Mouse (Mus musculus) hindbrain, embryonic 11.5 days (tissue): ENCODE measurements around the gene Pik3cb. TPM values are rescaled to one million over a fixed set of nuclear protein-coding genes. Genes with fewer than 3 reads are reported as not detected.
A peak's percentile ranks its signal among the peaks of the same experiment; 100 is the strongest.

Source experiments
- ATAC-seq: fragments of 200-750 bp; cut with Nextera tagmentation; 2 replicates; pipeline ENCODE4 v1.8.0; 2017; ENCODE audit warnings: mild to moderate bottlenecking, moderate TSS enrichment, moderate library complexity; ENCODE audit not compliant: low FRiP score
- DNase-seq: peaks from one replicate; pipeline ENCODE4 v3.0.0-alpha.2; 2015; ENCODE audit warnings: low spot score
- H3K27ac ChIP-seq: fragments of 300-500 bp; sonication (generic); 2 replicates; pipeline ENCODE4 v1.5.1; 2014; ENCODE audit warnings: mild to moderate bottlenecking, low read depth, low read length
- H3K27me3 ChIP-seq: fragments of 300-500 bp; sonication (generic); 2 replicates; pipeline ENCODE4 v1.6.1; 2014; ENCODE audit warnings: mild to moderate bottlenecking, low read length, moderate library complexity, mixed read lengths; ENCODE audit not compliant: control insufficient read depth, insufficient read depth
- H3K36me3 ChIP-seq: fragments of 300-500 bp; sonication (generic); 2 replicates; pipeline ENCODE4 v1.6.1; 2014; ENCODE audit warnings: mild to moderate bottlenecking, low read length, moderate library complexity, mixed read lengths; ENCODE audit not compliant: control insufficient read depth, insufficient read depth
- H3K4me1 ChIP-seq: fragments of 300-500 bp; sonication (generic); replicated peaks from 2 replicates; pipeline ENCODE4 v1.6.1; 2014; ENCODE audit warnings: low read length, mixed read lengths; ENCODE audit not compliant: control insufficient read depth, insufficient read depth
- H3K4me2 ChIP-seq: fragments of 300-500 bp; sonication (generic); replicated peaks from 2 replicates; pipeline ENCODE4 v1.6.1; 2014; ENCODE audit warnings: mild to moderate bottlenecking, low read depth, low read length
- H3K4me3 ChIP-seq: fragments of 300-500 bp; sonication (generic); 2 replicates; pipeline ENCODE4 v1.5.1; 2014; ENCODE audit warnings: low read depth, low read length
- H3K9ac ChIP-seq: fragments of 300-500 bp; sonication (generic); 2 replicates; pipeline ENCODE4 v1.6.1; 2014; ENCODE audit warnings: low read depth, low read length
- H3K9me3 ChIP-seq: fragments of 300-500 bp; sonication (generic); 2 replicates; pipeline ENCODE4 v1.6.1; 2016; ENCODE audit warnings: low read length; ENCODE audit not compliant: control insufficient read depth
- WGBS: fragments of 180-500 bp; shearing (Covaris S2); extraction: QIAGEN DNeasy Blood & Tissue Kit; methylation state at CpG from one replicate; pipeline ENCODE4 v1.1.7; 2014; 5-methylcytosine and 5-hydroxymethylcytosine counted together
- polyA plus RNA-seq: library from polyadenylated mRNA; unstranded; fragments of >200 nt; fragmentation: Nextera tagmentation; extraction: Ambion mirVana; gene quantifications from 2 replicates; pipeline ENCODE4 v1.2.1, GENCODE M21; 2014

The Pik3cb gene
- 1.5 and 2.2 TPM in 2 replicates for polyA plus RNA-seq

DNA sequence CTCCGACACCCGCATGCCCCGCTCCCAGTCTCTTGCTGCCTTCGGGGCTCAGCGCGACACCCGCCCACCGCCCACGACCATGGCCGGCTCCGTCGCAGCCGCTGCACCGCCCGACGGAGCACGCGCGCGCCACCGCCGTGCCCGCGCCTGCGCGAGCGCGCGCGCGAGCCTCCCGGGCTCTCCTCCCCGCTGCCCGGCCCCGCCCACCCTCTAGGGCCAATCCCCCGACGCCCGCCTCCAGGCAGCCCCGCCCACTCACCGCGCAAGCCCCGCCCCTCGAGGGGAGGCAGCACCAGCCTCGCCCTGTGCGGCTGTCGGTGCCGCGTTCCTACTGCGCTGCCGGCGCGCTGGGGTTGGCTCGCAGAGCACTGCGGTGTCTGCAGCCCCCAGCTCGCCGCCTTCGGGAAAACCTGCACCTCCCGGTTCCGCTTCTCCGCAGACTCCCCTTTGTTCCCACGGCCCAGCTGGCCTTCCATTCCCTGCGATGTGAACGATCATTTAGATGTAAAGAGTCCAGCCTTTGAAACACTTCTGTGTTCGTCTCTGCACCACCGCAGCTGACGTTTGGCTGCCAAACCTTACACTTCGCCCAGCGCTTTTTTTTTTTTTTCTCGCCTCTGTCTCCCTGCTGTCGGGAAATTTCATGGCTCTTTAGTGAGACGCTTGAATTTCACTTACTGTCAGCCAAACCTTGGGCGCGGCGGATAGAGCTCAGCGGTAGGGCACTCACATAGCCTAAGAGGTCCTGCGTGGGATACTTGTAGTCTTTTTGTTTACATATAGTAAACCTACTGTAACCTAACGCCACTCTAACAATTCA is at the start of gene Pik3cb:
TSS of gene Pik3cb (minus strand) at position 559 of the 820 bp plus-strand sequence.
- WGBS = under 1% methylated on average over 40 of the region's 77 CpGs
- Histone ChIP-seq H3K36me3 (no peaks in the 10 kb centered on the region), H3K27me3 (no peaks in the 10 kb centered on the region), H3K4me2 (peak within 1 kb of the TSS; percentile 63), H3K4me3 (peak within 1 kb of the TSS; percentile 75), H3K27ac (peak within 1 kb of the TSS; percentile 84), H3K9ac (peak within 1 kb of the TSS; percentile 74), H3K4me1 (no peaks in the 10 kb centered on the region), H3K9me3 (no peaks in the 10 kb centered on the region)
- ATAC-seq = peak; percentile 95
- DNase-seq = peak; percentile 97

DNA sequence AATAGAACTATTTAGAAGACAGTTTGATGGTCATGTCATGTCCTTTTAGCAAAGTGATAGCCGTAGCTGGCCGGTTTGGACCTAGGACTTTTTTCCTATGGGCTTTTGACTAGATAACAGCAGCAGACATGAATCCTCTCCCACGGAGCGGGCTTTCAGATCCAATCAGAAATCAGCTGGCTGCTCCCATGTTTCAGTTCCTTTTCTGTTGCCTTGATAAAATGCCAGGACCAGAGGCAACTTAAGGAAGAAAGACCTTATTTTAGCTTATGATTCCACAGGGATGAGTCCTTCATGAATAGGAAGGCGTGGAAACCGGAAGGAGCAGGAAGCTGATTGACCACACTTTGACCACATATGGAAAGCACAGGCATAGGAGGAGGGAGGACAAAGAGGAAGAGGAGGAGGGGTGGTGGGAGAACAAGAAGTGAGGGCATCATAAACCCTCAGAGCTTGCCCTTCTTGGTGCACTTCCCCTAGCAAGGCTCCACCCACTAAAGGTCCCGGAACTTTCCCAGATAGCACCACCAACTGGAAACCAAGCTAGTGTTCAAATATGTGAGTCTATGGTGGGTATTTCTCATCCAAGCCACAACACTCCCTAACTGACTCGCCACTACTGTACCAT is 42.7 kb upstream of the Pik3cb start:
- H3K4me2 ChIP-seq = no peak overlapping the region
- no peak overlapping the region for H3K27ac ChIP-seq
- no peak overlapping the region for H3K4me3 ChIP-seq
- no peaks in the 10 kb centered on the region for H3K27me3 ChIP-seq
- H3K9ac ChIP-seq = no peak overlapping the region
- DNase-seq (no peak), ATAC-seq (no peak)
- 91% methylated on average over 8 of the region's 8 CpGs for WGBS
- H3K4me1 ChIP-seq = no peaks in the 10 kb centered on the region
- no peaks in the 10 kb centered on the region for H3K36me3 ChIP-seq
- no peaks in the 10 kb centered on the region for H3K9me3 ChIP-seq

DNA sequence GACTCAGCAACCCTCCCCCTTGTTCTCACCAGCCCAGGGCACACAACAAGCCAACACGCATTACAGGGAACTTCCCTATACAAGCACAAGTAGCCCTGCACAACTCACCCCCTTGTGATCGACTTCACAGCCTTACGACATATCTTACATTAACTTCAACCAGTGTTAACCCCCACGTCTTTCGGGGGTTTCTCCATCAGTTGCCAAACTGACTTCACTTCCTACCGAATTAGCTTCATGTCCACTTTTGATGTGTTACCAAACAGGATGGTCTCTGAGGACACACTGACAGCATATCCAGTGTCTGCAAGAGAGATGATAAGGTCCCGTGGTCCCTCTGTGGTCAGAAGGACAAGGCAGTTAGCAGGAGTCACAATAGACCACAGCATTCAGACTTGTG is 41.7 kb upstream of the Pik3cb start:
- Histone ChIP-seq H3K4me2 (no peak overlapping the region), H3K27me3 (no peaks in the 10 kb centered on the region), H3K36me3 (no peaks in the 10 kb centered on the region), H3K9me3 (no peaks in the 10 kb centered on the region), H3K27ac (no peak overlapping the region), H3K4me3 (no peak overlapping the region), H3K9ac (no peak overlapping the region), H3K4me1 (no peaks in the 10 kb centered on the region)
- no peak for DNase-seq
- WGBS = 95% methylated on average over 7 of the region's 7 CpGs
- no peak for ATAC-seq

DNA sequence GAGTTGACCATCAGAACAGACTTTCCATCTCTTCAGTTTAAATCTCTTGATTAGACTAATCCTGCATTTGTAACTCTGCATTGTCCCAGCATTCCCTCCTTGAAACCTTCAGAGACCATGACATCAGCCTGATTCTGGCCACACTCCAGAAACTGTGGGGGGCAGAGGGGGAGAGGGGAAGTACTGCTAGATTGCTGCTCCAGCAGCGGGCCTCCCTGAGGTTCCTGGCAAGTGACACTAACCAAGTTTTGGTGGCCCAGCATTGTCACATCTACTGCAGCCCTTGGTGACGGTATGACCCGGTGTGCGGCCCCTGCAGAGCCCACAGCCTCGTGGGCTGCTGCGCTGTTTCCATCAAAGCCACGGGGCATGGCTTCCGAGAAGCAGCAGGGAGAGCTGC is 39.9 kb upstream of the Pik3cb start:
- Histone ChIP-seq H3K27ac (no peak overlapping the region), H3K4me2 (no peak overlapping the region), H3K27me3 (no peaks in the 10 kb centered on the region), H3K9ac (no peak overlapping the region), H3K4me1 (no peaks in the 10 kb centered on the region), H3K36me3 (no peaks in the 10 kb centered on the region), H3K9me3 (no peaks in the 10 kb centered on the region), H3K4me3 (no peak overlapping the region)
- ATAC-seq (no peak), DNase-seq (no peak)
- 71% methylated on average over 8 of the region's 8 CpGs for WGBS

DNA sequence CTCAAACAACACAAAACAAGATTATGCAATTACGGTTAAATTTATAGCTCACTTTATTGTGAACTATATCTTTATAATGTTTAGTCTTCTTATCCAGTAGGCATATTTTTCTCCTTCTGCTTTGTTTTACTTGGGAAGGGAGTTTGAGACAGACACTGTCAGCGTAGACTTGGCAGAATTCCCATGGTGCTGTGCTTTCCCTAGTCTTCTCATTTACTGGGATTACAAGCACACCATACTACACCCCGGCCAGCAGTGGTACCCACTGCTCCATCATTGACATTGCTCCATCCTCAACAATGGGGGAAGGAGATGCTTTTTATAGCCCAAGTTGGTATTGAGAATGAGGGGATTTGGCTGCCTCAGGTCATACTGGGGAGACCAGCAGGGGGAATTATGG is 38.3 kb upstream of the Pik3cb start:
- Histone ChIP-seq H3K27me3 (no peaks in the 10 kb centered on the region), H3K36me3 (no peaks in the 10 kb centered on the region), H3K4me2 (no peak overlapping the region), H3K4me3 (no peak overlapping the region), H3K9me3 (no peaks in the 10 kb centered on the region), H3K4me1 (no peaks in the 10 kb centered on the region), H3K27ac (no peak overlapping the region), H3K9ac (no peak overlapping the region)
- no peak for DNase-seq
- ATAC-seq = no peak
- WGBS = 89% methylated on average over 3 of the region's 3 CpGs

DNA sequence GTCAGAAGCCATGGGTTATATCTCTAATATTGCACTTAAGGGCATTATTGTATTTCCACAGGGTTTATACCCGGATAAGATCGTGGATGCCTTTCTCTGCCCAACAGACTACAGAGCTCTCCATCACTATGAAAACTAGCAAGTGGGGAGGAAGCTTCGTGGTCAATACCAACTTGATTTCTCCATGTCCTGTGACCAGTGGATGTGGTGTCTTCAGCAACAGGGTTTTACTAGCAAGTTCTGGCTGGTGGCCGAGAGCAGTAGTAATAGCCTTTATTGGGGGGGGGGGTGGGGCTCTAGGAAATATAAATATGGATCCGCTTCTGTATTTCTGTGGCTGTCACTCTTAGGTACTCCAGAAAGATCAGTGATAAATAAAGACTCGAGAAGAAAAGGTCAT is 35.4 kb upstream of the Pik3cb start:
- Histone ChIP-seq H3K4me2 (no peak overlapping the region), H3K27me3 (no peaks in the 10 kb centered on the region), H3K4me3 (no peak overlapping the region), H3K9ac (no peak overlapping the region), H3K27ac (no peak overlapping the region), H3K4me1 (no peaks in the 10 kb centered on the region), H3K9me3 (no peaks in the 10 kb centered on the region), H3K36me3 (no peaks in the 10 kb centered on the region)
- ATAC-seq (no peak), DNase-seq (no peak)
- 88% methylated on average over 6 of the region's 6 CpGs for WGBS

DNA sequence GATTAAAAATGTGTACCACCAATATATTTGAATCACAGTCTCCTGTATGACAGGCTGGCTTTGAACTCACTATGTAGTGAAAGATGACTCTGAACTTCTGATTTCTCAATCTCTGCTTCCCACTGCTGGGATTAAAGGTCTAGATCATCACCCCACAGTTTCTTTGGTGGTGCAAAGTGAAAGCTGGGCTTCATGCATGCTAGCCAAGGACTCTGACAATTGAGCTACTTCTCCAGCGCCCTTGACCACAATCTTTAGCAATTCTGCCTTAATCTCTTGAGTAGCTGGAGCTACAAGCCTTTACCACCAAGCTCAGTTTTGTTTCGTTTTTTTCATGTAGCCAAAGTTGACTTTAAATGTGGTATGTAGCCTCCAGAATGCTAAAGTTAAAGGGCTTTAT is 32.4 kb upstream of the Pik3cb start:
- DNase-seq (no peak), ATAC-seq (no peak)
- no peak overlapping the region for H3K9ac ChIP-seq
- no peaks in the 10 kb centered on the region for H3K4me1 ChIP-seq
- 74% methylated on average over 2 of the region's 2 CpGs for WGBS
- H3K27me3 ChIP-seq = no peaks in the 10 kb centered on the region
- H3K36me3 ChIP-seq = no peaks in the 10 kb centered on the region
- no peak overlapping the region for H3K27ac ChIP-seq
- H3K9me3 ChIP-seq = no peaks in the 10 kb centered on the region
- no peak overlapping the region for H3K4me2 ChIP-seq
- H3K4me3 ChIP-seq = no peak overlapping the region

DNA sequence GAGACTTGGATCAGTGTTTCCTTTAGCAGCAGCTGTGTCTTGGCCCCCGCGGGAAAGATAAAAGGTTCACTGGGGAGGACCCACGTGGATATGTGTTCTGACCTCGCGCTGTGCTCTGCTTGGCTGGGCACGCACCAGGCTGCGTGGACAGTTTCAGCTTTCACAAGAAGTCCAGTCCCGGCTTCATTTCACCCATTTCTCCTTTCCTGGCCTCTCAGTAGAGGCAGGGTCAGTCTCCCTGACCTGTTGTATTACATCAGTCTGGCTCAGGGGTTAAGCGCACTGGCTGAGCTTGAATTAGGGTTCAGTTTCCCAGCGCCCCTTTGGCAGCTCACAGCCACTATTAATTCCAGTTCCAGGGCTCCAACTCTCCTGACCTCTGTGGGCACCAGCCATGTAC is 30.8 kb upstream of the Pik3cb start:
- H3K4me1 ChIP-seq = no peaks in the 10 kb centered on the region
- H3K4me2 ChIP-seq = no peak overlapping the region
- no peaks in the 10 kb centered on the region for H3K9me3 ChIP-seq
- H3K36me3 ChIP-seq = no peaks in the 10 kb centered on the region
- no peak overlapping the region for H3K27ac ChIP-seq
- DNase-seq = no peak
- WGBS = 60% methylated on average over 10 of the region's 10 CpGs
- no peak overlapping the region for H3K4me3 ChIP-seq
- no peaks in the 10 kb centered on the region for H3K27me3 ChIP-seq
- no peak overlapping the region for H3K9ac ChIP-seq
- ATAC-seq = no peak

DNA sequence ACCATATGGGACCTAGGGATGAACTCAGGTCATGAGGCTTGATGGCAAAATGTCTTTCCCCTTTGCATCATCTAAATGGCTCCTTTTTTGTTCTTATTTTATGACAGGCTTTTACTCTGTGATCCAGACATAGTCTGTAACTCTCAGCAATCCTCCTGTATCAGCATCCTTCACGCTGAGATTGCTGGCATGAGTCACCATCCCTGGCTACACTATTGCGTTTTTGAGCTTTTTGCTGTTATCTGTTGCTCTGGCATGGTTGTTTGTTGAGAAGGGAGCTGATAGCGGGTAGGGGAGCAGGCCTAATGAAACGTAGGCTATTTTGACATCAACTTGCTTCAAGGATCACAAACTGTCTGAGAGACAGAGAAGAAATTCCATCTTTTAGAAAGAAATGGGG is 28.6 kb upstream of the Pik3cb start:
- ATAC-seq = no peak
- no peak overlapping the region for H3K9ac ChIP-seq
- no peaks in the 10 kb centered on the region for H3K4me1 ChIP-seq
- no peaks in the 10 kb centered on the region for H3K36me3 ChIP-seq
- no peak overlapping the region for H3K4me2 ChIP-seq
- H3K27me3 ChIP-seq = no peaks in the 10 kb centered on the region
- no peaks in the 10 kb centered on the region for H3K9me3 ChIP-seq
- no peak overlapping the region for H3K4me3 ChIP-seq
- DNase-seq = no peak
- 78% methylated on average over 4 of the region's 4 CpGs for WGBS
- H3K27ac ChIP-seq = no peak overlapping the region
